Mouse (Mus musculus) E14TG2a.4 (cell line): ENCODE results near the gene Krt83.

Experiments used
- H3K27me3 ChIP-seq: 2 replicates; pipeline ENCODE4 v1.6.1; 2014; ENCODE audit warnings: low read length, control low read depth; ENCODE audit not compliant: insufficient read depth
- H3K36me3 ChIP-seq: 2 replicates; pipeline ENCODE4 v1.6.1; 2014; ENCODE audit warnings: low read length, control low read depth; ENCODE audit not compliant: insufficient read depth
- H3K4me1 ChIP-seq: replicated peaks from 2 replicates; pipeline ENCODE4 v1.6.1; 2014; ENCODE audit warnings: low read depth, low read length, control low read depth
- H3K4me3 ChIP-seq: replicated peaks from 2 replicates; pipeline ENCODE4 v1.5.1; 2014; ENCODE audit warnings: mild to moderate bottlenecking, low read length
- H3K9me3 ChIP-seq: 2 replicates; pipeline ENCODE4 v1.6.1; 2014; ENCODE audit warnings: low read length, control low read depth
- CTCF ChIP-seq: conservative IDR thresholded peaks from 2 replicates; pipeline ENCODE4 v1.5.1; 2014; ENCODE audit warnings: low read length
- NANOG ChIP-seq: IDR thresholded peaks from 2 replicates; pipeline ENCODE4 v1.6.1; 2014; ENCODE audit warnings: borderline replicate concordance, low read length, mixed read lengths
- POU5F1 ChIP-seq: IDR thresholded peaks from 2 replicates; pipeline ENCODE4 v1.6.1; 2014; ENCODE audit warnings: low read length, borderline replicate concordance

Gene Krt83

DNA sequence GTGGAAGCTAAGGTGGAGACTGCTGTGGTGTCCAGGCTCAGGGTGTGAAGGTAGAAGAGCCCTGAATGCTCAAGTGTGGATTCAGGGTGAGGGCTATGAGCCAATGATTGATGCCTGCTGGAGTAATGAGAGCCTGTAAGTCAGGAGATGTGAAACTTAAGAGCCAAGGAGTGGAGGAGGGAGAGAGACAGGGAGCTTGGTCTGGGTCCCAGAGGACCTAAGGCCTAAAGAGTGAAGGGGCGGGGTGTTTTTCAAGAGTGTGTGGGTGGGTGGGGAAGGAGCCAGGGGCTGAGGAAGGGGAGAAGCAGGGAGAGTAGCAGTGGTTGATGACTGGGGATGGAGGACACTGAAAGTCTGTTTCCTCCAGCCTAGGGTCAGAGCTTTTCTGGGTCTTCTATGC, 7.7 kb downstream of the Krt83 start:
- peaks cover 41% of the 10 kb centered on the region for H3K9me3 ChIP-seq
- no peaks in the 10 kb centered on the region for H3K4me1 ChIP-seq
- H3K27me3 ChIP-seq: peaks cover 38% of the 10 kb centered on the region
- TF ChIP-seq CTCF (no peak), POU5F1 (no peak), NANOG (no peak)
- no peaks in the 10 kb centered on the region for H3K36me3 ChIP-seq
- no peak overlapping the region for H3K4me3 ChIP-seq

DNA sequence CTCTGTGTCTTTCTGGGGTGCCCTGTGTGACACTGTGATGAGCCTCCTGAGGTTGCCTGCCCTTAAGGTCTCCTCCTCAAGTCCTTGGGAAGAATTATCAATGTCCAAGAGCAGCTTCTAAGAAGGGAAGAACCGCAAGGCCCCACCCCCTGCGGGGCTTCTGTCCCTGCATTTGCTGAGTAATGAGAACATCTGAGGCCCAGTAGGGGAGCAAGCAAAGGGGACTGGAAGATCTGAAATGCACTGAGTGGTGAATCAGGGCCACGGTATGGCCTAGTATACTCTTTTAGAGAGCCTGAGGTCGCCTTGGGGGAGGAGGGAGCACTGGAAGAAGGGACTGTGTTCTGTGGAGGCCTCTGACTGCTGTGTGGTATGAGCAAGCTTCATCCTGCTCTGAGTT, 9.3 kb downstream of the Krt83 start:
- H3K27me3 ChIP-seq: peaks cover 51% of the 10 kb centered on the region
- H3K4me3 ChIP-seq: no peak overlapping the region
- no peak for TF ChIP-seq CTCF
- TF ChIP-seq NANOG: no peak
- no peak for TF ChIP-seq POU5F1
- H3K4me1 ChIP-seq: no peaks in the 10 kb centered on the region
- H3K9me3 ChIP-seq: peaks cover 40% of the 10 kb centered on the region
- no peaks in the 10 kb centered on the region for H3K36me3 ChIP-seq

DNA sequence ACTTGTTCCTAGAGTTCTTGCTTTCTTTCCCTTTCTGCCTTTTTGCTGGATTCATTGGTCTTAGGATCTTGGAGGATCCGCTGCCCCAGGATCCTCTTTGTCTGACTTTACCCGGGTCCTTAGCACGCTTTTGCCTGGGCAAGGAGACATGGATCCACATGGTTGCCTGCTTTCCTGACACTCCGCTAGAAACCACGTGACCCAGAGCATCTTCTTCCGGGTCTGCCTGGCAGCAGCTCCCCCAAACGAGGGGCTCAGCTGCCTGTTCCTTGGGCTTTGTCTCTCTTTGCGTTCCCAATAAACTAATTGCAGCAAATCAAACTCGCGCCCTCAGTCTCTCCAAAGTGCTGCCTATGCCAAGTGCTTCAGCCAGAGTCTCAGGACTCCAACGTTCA, 11.6 kb downstream of the Krt83 start:
- Histone ChIP-seq H3K36me3 (no peaks in the 10 kb centered on the region), H3K9me3 (peaks cover 47% of the 10 kb centered on the region), H3K4me1 (no peaks in the 10 kb centered on the region), H3K4me3 (no peak overlapping the region), H3K27me3 (peaks cover 52% of the 10 kb centered on the region)
- no peak for TF ChIP-seq CTCF
- no peak for TF ChIP-seq NANOG
- no peak for TF ChIP-seq POU5F1

DNA sequence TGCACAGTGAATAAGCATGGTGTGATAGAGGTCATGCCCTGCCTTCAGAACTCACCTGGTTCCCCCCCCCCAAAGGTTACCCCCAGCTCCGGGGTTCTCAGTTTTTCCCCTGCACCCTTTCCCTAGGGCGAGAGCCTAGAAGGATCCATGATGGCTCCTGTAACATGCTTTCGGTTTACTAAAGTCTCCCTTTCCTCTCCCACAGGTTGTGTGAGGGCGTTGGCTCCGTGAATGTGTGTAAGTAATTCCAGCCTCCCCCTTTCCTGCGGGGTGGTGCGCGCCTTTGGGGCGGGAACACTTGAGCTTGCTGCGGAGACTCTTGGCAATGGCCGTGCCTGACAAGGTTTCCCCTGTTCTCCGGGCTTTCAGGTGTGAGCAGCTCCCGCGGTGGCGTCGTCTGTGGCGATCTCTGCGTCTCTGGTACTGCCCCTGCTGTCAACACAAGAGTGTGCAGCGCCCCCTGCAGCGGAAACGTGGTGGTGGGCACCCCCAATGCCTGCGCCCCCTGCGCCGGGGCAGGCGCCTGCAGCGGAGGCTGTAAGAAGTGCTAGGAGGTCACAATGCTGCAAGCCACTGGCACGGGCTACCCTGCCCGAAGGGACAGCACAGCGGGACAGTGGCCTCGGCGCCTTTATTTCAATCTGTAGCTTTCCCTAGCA, 12.2 kb downstream of the Krt83 start:
- peaks cover 53% of the 10 kb centered on the region for H3K27me3 ChIP-seq
- H3K4me3 ChIP-seq: peak overlapping the region; percentile 48; the same call in 1 of the 2 replicates
- H3K36me3 ChIP-seq: no peaks in the 10 kb centered on the region
- TF ChIP-seq CTCF (no peak), POU5F1 (no peak), NANOG (no peak)
- H3K9me3 ChIP-seq: peaks cover 47% of the 10 kb centered on the region
- H3K4me1 ChIP-seq: no peaks in the 10 kb centered on the region

DNA sequence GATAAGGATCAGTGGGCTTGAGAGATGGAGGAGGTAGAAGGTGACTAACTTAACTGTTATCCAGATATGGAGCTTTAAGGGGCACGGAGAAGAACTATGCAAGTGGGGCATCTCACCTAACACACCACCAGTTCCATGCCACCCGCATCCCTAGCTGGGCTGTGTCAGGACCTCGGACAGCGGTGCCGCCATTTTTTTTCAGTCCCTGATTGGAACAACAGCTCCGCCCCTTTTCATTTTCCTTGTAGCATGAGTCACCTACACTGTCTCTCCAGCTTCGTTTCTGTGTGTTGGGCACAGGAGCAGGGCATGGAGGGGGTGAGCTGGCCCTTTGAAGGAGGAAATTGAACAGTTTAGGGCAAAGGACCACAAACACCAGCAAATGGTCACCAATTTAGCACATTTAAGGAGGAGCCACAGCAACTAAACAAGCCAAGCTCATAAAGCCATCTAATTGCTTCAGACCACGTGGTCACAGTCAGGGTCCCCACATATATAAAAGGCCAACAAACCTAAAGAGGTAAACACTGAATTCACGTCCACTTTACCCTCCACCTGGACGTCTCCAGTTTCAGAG, 18.3 kb downstream of the Krt83 start, which contains the start of gene Krt86:
Krt86 (plus strand) TSS at position 527 of the 577 bp plus-strand sequence.
- TF ChIP-seq NANOG: no peak
- TF ChIP-seq POU5F1: no peak
- TF ChIP-seq CTCF: no peak
- no peaks in the 10 kb centered on the region for H3K4me1 ChIP-seq
- no peaks in the 10 kb centered on the region for H3K36me3 ChIP-seq
- H3K4me3 ChIP-seq: no peak within 1 kb of the TSS
- H3K27me3 ChIP-seq: peaks cover 19% of the 10 kb centered on the region
- H3K9me3 ChIP-seq: peaks cover 26% of the 10 kb centered on the region

DNA sequence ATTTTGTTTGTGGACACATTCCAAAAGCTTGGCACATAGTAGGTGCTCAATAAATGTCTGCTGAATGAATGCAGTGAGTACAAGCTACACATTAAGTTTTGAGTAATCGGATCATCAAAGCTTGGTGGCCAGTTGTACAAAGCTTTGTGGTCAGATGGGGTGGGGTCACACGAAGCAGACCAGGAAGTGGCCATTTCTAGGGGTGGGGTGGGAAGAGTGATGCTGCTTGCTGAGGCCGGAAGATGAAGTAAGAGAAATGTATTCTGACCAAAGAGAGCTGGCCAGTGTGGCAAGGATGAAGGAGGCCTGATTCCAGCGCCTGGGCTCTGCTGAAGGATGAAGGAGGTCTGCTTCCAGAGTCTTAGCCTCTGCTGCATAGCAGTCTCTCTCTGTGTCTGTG, 22.2 kb downstream of the Krt83 start:
- TF ChIP-seq NANOG: no peak
- TF ChIP-seq POU5F1: no peak
- TF ChIP-seq CTCF: no peak
- H3K36me3 ChIP-seq: no peaks in the 10 kb centered on the region
- H3K27me3 ChIP-seq: peaks cover 3% of the 10 kb centered on the region; the same call in 1 of the 2 replicates
- no peaks in the 10 kb centered on the region for H3K4me1 ChIP-seq
- no peaks in the 10 kb centered on the region for H3K9me3 ChIP-seq
- no peak overlapping the region for H3K4me3 ChIP-seq

DNA sequence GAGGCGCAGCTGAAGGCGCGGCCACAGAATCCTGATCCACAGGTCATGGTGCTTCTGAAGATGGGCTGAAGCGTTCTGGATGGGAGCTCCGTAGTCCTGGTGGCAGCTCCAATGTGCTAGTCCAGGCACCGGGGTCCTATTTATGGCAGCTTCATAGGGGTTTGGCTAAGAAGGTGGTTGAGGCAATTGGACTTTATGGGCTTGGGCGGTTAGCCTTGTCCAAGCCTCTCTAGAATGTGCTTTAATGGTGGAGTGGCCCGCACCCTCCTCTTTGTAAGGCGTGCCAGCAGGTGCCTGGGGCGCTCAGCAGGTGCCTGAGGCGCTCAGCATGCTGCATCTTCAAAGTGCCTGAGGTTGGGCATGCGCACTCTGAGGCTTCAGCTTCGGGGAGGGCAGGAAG, 27.7 kb downstream of the Krt83 start, which contains the start of gene Krt81:
Krt81 (minus strand) TSS at position 101 of the 400 bp plus-strand sequence.
- Histone ChIP-seq H3K27me3 (peaks cover 26% of the 10 kb centered on the region), H3K36me3 (no peaks in the 10 kb centered on the region), H3K9me3 (peaks cover 17% of the 10 kb centered on the region), H3K4me1 (peaks cover 11% of the 10 kb centered on the region), H3K4me3 (peak within 1 kb of the TSS; percentile 57)
- TF ChIP-seq POU5F1: no peak
- no peak for TF ChIP-seq NANOG
- no peak for TF ChIP-seq CTCF

DNA sequence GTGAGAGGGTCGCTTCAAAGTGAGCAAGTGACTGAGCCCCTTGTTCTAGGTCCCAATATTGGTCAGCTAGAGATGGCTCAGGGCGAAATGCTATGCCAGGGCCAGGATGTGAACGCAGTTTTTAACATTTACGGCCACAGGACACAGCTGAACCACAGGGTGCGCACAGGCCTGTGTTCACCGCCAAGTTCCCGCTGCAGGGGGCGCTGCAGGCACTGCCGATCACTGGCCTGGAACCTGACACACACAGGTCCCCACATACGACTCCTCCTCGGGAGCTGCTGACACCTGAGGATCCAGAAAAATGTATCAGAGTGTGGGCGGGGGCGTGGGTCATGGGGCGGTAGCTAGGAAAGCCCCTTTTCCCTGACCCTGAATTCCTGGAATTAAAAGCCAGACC, 32.0 kb downstream of the Krt83 start:
- Histone ChIP-seq H3K4me1 (peaks cover 11% of the 10 kb centered on the region), H3K4me3 (no peak overlapping the region), H3K36me3 (no peaks in the 10 kb centered on the region), H3K27me3 (peaks cover 23% of the 10 kb centered on the region), H3K9me3 (peaks cover 20% of the 10 kb centered on the region)
- TF ChIP-seq NANOG: no peak
- TF ChIP-seq CTCF: peak; percentile 51
